Mouse (Mus musculus) liver, embryonic 14.5 days (tissue): ENCODE measurements around the gene Lrp2.

Experiments used
- CTCF ChIP-seq: IDR thresholded peaks from 2 replicates; pipeline ENCODE4 v1.5.1; 2016; ENCODE audit warnings: antibody characterized with exemption, low read depth, control low read depth
- EP300 ChIP-seq: IDR thresholded peaks from 2 replicates; pipeline ENCODE4 v1.6.1; 2016; ENCODE audit warnings: antibody characterized with exemption, low read depth

GRCm38 (mm10) chr2:69574261-69574660 is 11.6 kb downstream of the Lrp2 start:
- TF ChIP-seq CTCF: no peak
- TF ChIP-seq EP300: no peak
